Mouse (Mus musculus) ES-Bruce4 (cell line): ENCODE results near the gene Ahdc1. TPM values are rescaled to one million over a fixed set of nuclear protein-coding genes. Genes with fewer than 3 reads are reported as not detected.

Experiments
- H3K27ac ChIP-seq: 2 replicates; pipeline ENCODE4 v1.5.1; 2012; ENCODE audit warnings: low read length, inconsistent platforms; ENCODE audit not compliant: insufficient read depth
- H3K27me3 ChIP-seq: 2 replicates; pipeline ENCODE4 v1.6.1; 2012; ENCODE audit warnings: mild to moderate bottlenecking, low read length, inconsistent platforms; ENCODE audit not compliant: control insufficient read depth, poor library complexity, insufficient read depth, severe bottlenecking
- H3K36me3 ChIP-seq: 2 replicates; pipeline ENCODE4 v1.6.1; 2012; ENCODE audit warnings: inconsistent platforms, mild to moderate bottlenecking, low read length, moderate library complexity; ENCODE audit not compliant: control insufficient read depth, poor library complexity, insufficient read depth, severe bottlenecking
- H3K4me1 ChIP-seq: one replicate; pipeline ENCODE4 v1.8.1; 2011; ENCODE audit warnings: low read length; ENCODE audit not compliant: control insufficient read depth, insufficient read depth
- H3K4me3 ChIP-seq: 2 replicates; pipeline ENCODE4 v1.5.1; 2011; ENCODE audit warnings: low read depth, mild to moderate bottlenecking, low read length
- H3K9ac ChIP-seq: 2 replicates; pipeline ENCODE4 v1.6.1; 2012; ENCODE audit warnings: low read depth, mild to moderate bottlenecking, inconsistent platforms; ENCODE audit not compliant: poor library complexity, severe bottlenecking
- H3K9me3 ChIP-seq: replicated peaks from 2 replicates; pipeline ENCODE4 v1.6.1; 2012; ENCODE audit warnings: mild to moderate bottlenecking, low read length, inconsistent platforms; ENCODE audit not compliant: control insufficient read depth, poor library complexity, insufficient read depth, severe bottlenecking
- CTCF ChIP-seq: IDR thresholded peaks from one replicate; pipeline ENCODE4 v1.8.1; 2011; ENCODE audit warnings: low read depth, low read length
- EP300 ChIP-seq: IDR thresholded peaks from 2 replicates; pipeline ENCODE4 v1.6.1; 2011; ENCODE audit warnings: low read depth, low read length; ENCODE audit not compliant: insufficient read depth
- POLR2A ChIP-seq: IDR thresholded peaks from one replicate; pipeline ENCODE4 v1.8.1; 2011; ENCODE audit warnings: low read length; ENCODE audit not compliant: insufficient read depth
- polyA plus RNA-seq: library from polyadenylated mRNA; stranded (reverse); fragments of >200 nt; gene quantifications from 2 replicates; pipeline ENCODE4 v1.2.4, GENCODE M21; 2011; ENCODE audit warnings: low read depth; ENCODE audit not compliant: missing spikeins, insufficient read depth, insufficient read length

Gene Ahdc1
- polyA plus RNA-seq, 1 experiment, result 88.2 TPM

DNA sequence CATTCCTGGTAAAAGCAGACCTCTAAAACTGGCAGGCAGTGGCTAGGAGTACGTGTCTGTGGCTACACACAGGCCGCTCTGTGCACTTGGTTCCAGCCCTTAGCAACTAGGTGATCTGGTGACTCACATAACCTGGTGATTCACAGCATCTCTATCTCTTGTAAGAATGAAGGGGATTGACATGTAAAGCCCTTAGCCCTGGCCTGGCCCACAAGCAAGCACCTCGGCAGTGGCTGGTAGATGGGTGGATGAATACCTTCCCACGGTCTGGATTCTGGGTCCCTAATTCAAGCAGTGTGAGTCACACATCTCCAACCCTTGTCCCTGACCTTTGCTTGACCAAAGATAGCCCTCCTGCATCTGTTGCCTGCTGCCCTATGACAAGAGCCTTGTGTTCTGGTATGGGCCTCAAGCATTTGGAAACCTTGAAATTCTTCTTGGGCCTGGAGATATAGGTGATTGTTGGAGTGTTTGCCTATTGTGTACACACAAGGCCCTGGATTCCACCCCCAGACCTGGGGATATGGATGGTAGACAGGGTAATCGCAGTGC is 59.8 kb downstream of the Ahdc1 start:
- Histone ChIP-seq H3K36me3 (peaks cover 43% of the 10 kb centered on the region), H3K27ac (peak overlapping the region; percentile 83), H3K4me3 (no peak overlapping the region), H3K4me1 (peaks cover 23% of the 10 kb centered on the region), H3K9me3 (no peaks in the 10 kb centered on the region), H3K27me3 (no peaks in the 10 kb centered on the region), H3K9ac (no peak overlapping the region)
- TF ChIP-seq POLR2A (no peak), CTCF (no peak), EP300 (no peak)

DNA sequence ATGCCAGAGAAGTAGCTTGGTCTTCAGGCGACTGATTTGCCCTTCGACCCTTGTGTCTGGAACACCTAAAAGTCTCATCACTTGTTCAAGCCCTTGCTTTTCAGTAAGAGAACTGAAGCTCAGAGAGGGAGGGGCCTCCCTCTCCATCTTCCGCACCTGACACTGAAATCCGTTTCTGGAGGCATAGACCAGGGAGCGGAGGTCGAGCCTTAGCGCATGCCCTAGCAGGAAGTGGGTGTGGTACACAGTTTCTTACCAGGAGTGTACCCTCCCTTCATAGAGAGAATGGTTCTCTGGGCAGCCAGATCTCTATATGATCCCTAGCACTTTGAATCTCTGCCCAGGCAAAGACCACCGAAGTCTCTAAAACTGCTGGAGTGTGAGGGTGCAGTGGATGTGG is 62.1 kb downstream of the Ahdc1 start:
- TF ChIP-seq CTCF, result no peak
- TF ChIP-seq EP300, result no peak
- TF ChIP-seq POLR2A, result no peak
- Histone ChIP-seq H3K4me3 (no peak overlapping the region), H3K27me3 (no peaks in the 10 kb centered on the region), H3K36me3 (peaks cover 52% of the 10 kb centered on the region), H3K4me1 (peaks cover 23% of the 10 kb centered on the region), H3K9me3 (no peaks in the 10 kb centered on the region), H3K9ac (no peak overlapping the region), H3K27ac (peak overlapping the region; percentile 29)

DNA sequence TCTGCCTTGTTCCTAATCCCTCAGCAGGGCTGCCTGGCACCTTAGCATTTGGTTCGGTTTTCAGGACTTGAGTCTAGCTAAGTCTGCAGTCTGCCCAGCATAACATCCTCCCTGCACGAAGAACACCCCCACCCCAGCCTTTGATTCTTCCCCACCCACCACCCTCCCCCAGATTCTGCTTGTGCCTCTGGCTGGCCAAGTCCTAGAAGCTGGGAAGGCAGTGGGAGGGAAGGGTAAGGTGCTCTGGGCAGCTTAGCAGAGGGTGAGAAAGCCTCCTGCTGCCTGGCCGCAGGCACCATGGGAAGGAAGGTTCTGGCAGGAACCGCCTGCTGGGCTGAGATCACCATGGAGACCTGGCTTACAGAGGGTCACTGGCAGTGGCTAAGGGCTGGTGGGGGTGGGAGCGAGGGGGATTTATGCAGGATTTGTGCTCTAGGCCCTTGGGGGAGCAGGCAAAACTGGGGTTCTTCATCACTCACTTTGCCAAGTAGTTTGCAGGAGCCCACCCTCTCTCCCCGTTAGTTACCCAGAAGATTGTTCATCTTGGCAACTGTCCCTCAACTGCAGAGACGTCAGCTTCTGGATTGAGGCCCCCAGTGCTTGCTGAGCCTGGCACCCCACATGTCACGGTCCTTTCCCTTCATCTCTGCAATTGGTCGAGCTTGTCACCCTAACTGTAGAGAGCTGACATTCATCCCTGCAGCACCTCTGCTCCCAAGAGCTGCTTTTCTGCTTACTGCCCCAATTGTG is 63.2 kb downstream of the Ahdc1 start:
- TF ChIP-seq POLR2A, result no peak
- TF ChIP-seq EP300, result no peak
- no peak for TF ChIP-seq CTCF
- Histone ChIP-seq H3K27ac (peak overlapping the region; percentile 29), H3K9me3 (no peaks in the 10 kb centered on the region), H3K4me3 (no peak overlapping the region), H3K27me3 (no peaks in the 10 kb centered on the region), H3K9ac (no peak overlapping the region), H3K4me1 (peaks cover 26% of the 10 kb centered on the region), H3K36me3 (peaks cover 61% of the 10 kb centered on the region)

DNA sequence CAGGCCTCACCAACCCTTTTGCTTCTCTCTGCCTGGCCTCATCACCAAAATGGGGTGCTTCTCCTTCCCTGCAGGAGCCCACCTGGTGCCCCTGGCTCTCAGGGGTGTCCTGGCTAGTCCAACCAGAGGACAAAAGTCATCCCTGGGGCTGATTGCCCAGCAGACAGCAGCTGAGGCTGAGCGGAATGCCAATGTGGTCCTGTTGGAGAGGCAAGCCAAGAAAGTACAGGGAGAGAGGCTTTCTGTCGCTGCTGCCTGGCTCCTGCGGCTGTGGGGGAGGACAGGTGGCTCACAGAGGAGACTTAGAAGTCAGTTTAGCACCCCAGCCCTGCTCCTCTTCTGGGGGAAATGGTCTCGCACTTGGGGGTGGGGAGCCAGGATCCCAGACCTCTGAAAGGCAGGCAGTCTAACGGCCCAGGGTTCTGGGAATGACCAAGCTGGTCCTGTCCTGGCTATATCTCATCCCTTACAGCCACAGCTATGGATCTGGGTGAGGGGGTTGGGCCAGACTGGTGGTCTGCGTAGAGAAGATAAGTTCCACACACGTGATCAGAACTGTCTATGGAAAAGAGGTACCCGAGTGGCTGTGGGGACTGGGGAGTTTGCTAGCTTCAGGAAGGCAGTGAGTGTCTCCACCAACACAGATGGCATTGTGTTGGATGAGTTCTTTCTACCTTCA is 64.0 kb downstream of the Ahdc1 start:
- H3K27ac ChIP-seq, result peak overlapping the region; percentile 7; the same call in 1 of the 2 replicates
- H3K9ac ChIP-seq, result no peak overlapping the region
- no peak overlapping the region for H3K4me3 ChIP-seq
- H3K9me3 ChIP-seq, result no peaks in the 10 kb centered on the region
- H3K4me1 ChIP-seq, result peaks cover 20% of the 10 kb centered on the region
- H3K27me3 ChIP-seq, result no peaks in the 10 kb centered on the region
- peaks cover 57% of the 10 kb centered on the region for H3K36me3 ChIP-seq
- TF ChIP-seq EP300 (no peak), CTCF (no peak), POLR2A (no peak)

DNA sequence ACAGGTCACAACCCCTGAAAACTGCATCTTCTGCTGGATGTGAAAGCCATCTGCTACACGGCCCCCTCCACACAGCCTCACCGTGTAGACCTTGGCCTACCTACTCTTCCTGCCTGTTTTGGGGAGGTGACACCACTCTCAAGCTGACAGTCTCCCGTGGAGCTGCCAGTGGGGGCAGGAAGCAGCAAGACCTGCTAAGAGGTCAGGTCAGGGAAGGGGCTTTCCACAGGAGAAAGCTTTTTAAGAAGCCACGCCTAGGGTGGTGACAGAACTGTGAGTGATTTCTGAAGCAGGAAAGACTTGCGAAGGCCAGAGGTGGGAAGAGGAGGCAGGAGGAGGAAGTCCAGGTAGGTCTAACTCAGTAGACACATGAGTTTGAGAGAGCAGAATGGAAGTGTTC is 67.9 kb downstream of the Ahdc1 start:
- H3K27ac ChIP-seq, result peak overlapping the region; percentile 48
- H3K9me3 ChIP-seq, result no peaks in the 10 kb centered on the region
- H3K4me3 ChIP-seq, result no peak overlapping the region
- H3K27me3 ChIP-seq, result no peaks in the 10 kb centered on the region
- TF ChIP-seq CTCF, result no peak
- no peak for TF ChIP-seq POLR2A
- no peak for TF ChIP-seq EP300
- H3K36me3 ChIP-seq, result peaks cover 36% of the 10 kb centered on the region
- H3K4me1 ChIP-seq, result peaks cover 6% of the 10 kb centered on the region
- H3K9ac ChIP-seq, result no peak overlapping the region
